ENCODE assay signal across 8 mouse cellular contexts in the genomic region with DNA sequence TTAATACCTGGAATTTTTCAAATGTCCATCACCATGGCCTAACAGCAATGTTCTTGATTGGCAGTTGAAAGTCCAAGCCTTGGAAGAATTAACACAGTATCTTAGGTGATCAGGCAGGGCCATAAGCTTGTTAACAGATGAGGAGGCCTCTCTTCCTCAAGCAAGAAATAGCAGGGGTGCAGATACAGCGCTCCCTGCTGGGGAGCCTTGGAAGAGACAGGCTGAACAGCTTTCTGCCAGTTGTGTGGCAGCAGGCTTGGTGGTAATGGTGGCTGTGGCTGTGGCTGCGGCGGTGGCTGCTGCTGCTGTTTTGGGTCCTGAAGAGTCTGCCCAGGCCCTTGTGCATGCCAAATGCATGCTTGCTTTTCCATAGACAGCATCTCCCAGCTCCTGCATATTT.
DNase-seq lines count a peak whose midpoint lies in the region; ATAC-seq and TF ChIP-seq lines count a peak whose summit lies in the region.

No protein-coding gene starts in this region.

- TF ChIP-seq CTCF in CH12.LX (conservative IDR thresholded peaks at IDR 0.05 in 1 of 2, IDR thresholded peaks at IDR 0.05 in 1 of 2; ENCODE audit: low read depth in 2 of 2, low read length in 2 of 2) = peak; percentile 63 to 77
- peak; percentile 71 for TF ChIP-seq CTCF in brain, embryonic 14.5 days (IDR thresholded peaks at IDR 0.05; ENCODE audit: borderline replicate concordance, extremely low read depth, insufficient read depth, insufficient read length)
- peak; percentile 71; the same call in 1 of the 2 replicates for TF ChIP-seq CTCF in thymus, adult 2 months (IDR thresholded peaks at IDR 0.05; ENCODE audit: borderline replicate concordance, control insufficient read depth, extremely low read depth, insufficient read depth, low read length, poor library complexity)

- TF ChIP-seq POLR2A in CH12.LX (IDR thresholded peaks at IDR 0.05; ENCODE audit: low read depth, low read length) = no peak
- no peak for TF ChIP-seq POLR2A in brain, embryonic 14.5 days (IDR thresholded peaks at IDR 0.05; ENCODE audit: borderline replicate concordance, extremely low read depth, insufficient read depth, insufficient read length, poor library complexity, severe bottlenecking)
- TF ChIP-seq POLR2A in thymus, adult 2 months (IDR thresholded peaks at IDR 0.05; ENCODE audit: control insufficient read depth, extremely low read depth, insufficient read depth, low read length, poor library complexity) = no peak

- H3K9me3 ChIP-seq in hindbrain, embryonic 10.5 days = no peaks in the 10 kb centered on the region
- H3K9me3 ChIP-seq in hindbrain, embryonic 16.5 days (ENCODE audit: control insufficient read depth, low read length) = no peaks in the 10 kb centered on the region
- no peaks in the 10 kb centered on the region for H3K9me3 ChIP-seq in CH12.LX (replicated peaks; ENCODE audit: low read length)

- no peak for TF ChIP-seq EP300 in CH12.LX (IDR thresholded peaks at IDR 0.05; ENCODE audit: low read length)

- no peak overlapping the region for H3K4me3 ChIP-seq in hindbrain, embryonic 10.5 days
- H3K4me3 ChIP-seq in hindbrain, embryonic 16.5 days (ENCODE audit: low read length) = no peak overlapping the region
- no peak overlapping the region for H3K4me3 ChIP-seq in CH12.LX (replicated peaks in 1 of 3; ENCODE audit: low read depth in 2 of 3, low read length in 2 of 3, poor library complexity in 1 of 3)
- H3K4me3 ChIP-seq in thymus, adult 2 months (ENCODE audit: control insufficient read depth, insufficient read depth, low read length) = no peak overlapping the region

- H3K36me3 ChIP-seq in hindbrain, embryonic 10.5 days = peaks cover 98% of the 10 kb centered on the region
- peaks cover 11% of the 10 kb centered on the region for H3K36me3 ChIP-seq in hindbrain, embryonic 16.5 days (ENCODE audit: control insufficient read depth, insufficient read depth, low read length)
- peaks cover 49 to 79% of the 10 kb centered on the region in 2 experiments for H3K36me3 ChIP-seq in CH12.LX (replicated peaks in 1 of 2; ENCODE audit: control insufficient read depth in 1 of 2, insufficient read depth in 1 of 2, low read length in 1 of 2)
- peaks cover 62% of the 10 kb centered on the region for H3K36me3 ChIP-seq in thymus, adult 2 months (ENCODE audit: control insufficient read depth, insufficient read depth, low read length)

- H3K27me3 ChIP-seq in hindbrain, embryonic 10.5 days (ENCODE audit: insufficient read depth, poor library complexity, severe bottlenecking) = no peaks in the 10 kb centered on the region
- no peaks in the 10 kb centered on the region for H3K27me3 ChIP-seq in hindbrain, embryonic 16.5 days (replicated peaks; ENCODE audit: control insufficient read depth, insufficient read depth, low read length)
- H3K27me3 ChIP-seq in CH12.LX (replicated peaks) = no peaks in the 10 kb centered on the region
- no peaks in the 10 kb centered on the region for H3K27me3 ChIP-seq in thymus, adult 2 months (ENCODE audit: control insufficient read depth, insufficient read depth, low read length)

- H3K4me1 ChIP-seq in hindbrain, embryonic 10.5 days (replicated peaks) = no peaks in the 10 kb centered on the region
- H3K4me1 ChIP-seq in hindbrain, embryonic 16.5 days (ENCODE audit: control insufficient read depth, insufficient read depth, low read depth, low read length) = no peaks in the 10 kb centered on the region; the same call in 1 of the 2 replicates
- H3K4me1 ChIP-seq in CH12.LX (ENCODE audit: control insufficient read depth in 1 of 2, insufficient read depth in 2 of 2) = peaks cover 0 to 2% of the 10 kb centered on the region in 2 experiments; a peak in 1 of 4 replicates
- no peaks in the 10 kb centered on the region for H3K4me1 ChIP-seq in thymus, adult 2 months (replicated peaks; ENCODE audit: control insufficient read depth, insufficient read depth, low read length)

- peak; percentile 59 for DNase-seq in hindbrain, embryonic 10.5 days (ENCODE audit: low spot score)
- DNase-seq in CH12.LX (ENCODE audit: extremely low read depth) = peak; percentile 59
- DNase-seq in brain, embryonic 14.5 days (ENCODE audit: low read depth) = peak; percentile 70
- DNase-seq in gastrocnemius, postnatal 36 days = peak; percentile 48 to 57
- DNase-seq in kidney, postnatal 25 days = peak; percentile 67 to 72
- peak; percentile 76 for DNase-seq in mesoderm, embryonic 11.5 days (ENCODE audit: low read depth, low spot score)
- DNase-seq in thymus, adult 2 months = peak; percentile 76

- in situ Hi-C loops in CH12.LX (cut with MboI; ENCODE audit: low pct_ligation_motif_present, low pct_unique_long_range_greater_than_20kb, low sequenced_read_pairs) = loop anchor here (5.0 kb wide), 1 partner anchor 178 kb away; no protein-coding TSS in a partner anchor

- no peak for ATAC-seq in hindbrain, embryonic 16.5 days

- TF ChIP-seq RAD21 in CH12.LX (IDR thresholded peaks at IDR 0.05; ENCODE audit: low read depth, low read length) = peak; percentile 66

- no peak overlapping the region for H3K4me2 ChIP-seq in hindbrain, embryonic 16.5 days (ENCODE audit: low read length)
- H3K4me2 ChIP-seq in CH12.LX (ENCODE audit: insufficient read depth, low read depth, poor library complexity, severe bottlenecking) = no peak overlapping the region

- no peak overlapping the region for H3K27ac ChIP-seq in hindbrain, embryonic 10.5 days
- no peak overlapping the region for H3K27ac ChIP-seq in hindbrain, embryonic 16.5 days (ENCODE audit: low read depth, low read length)
- H3K27ac ChIP-seq in CH12.LX (ENCODE audit: insufficient read depth, low read depth) = no peak overlapping the region
- H3K27ac ChIP-seq in thymus, adult 2 months (ENCODE audit: control insufficient read depth, insufficient read depth, low read length) = no peak overlapping the region

- 77% methylated on average over 3 of the region's 3 CpGs for WGBS in hindbrain, embryonic 10.5 days
- 82% methylated on average over 3 of the region's 3 CpGs for WGBS in hindbrain, embryonic 16.5 days
- 90% methylated on average over 3 of the region's 3 CpGs for WGBS in thymus, adult 2 months

- H3K79me2 ChIP-seq in CH12.LX (replicated peaks; ENCODE audit: control insufficient read depth, extremely low read depth, insufficient read depth, poor library complexity, severe bottlenecking) = 0 out of 2 replicates have a peak, but pooled peaks cover 2% of the 10 kb centered on the region

- dilution Hi-C loops in CH12.LX (cut with MboI; ENCODE audit: extremely low pct_ligation_motif_present, extremely low pct_unique_long_range_greater_than_20kb, low sequenced_read_pairs) = no loop called here

- intact Hi-C loops in gastrocnemius, postnatal 36 days (cut with DNase I) = loop anchor here (5.0 kb wide), 1 partner anchor 178 kb away; no protein-coding TSS in a partner anchor

- H3K9ac ChIP-seq in hindbrain, embryonic 16.5 days (ENCODE audit: low read depth, low read length) = no peak overlapping the region
- H3K9ac ChIP-seq in CH12.LX (ENCODE audit: insufficient read depth, low read depth) = no peak overlapping the region

TF ChIP-seq in CH12.LX, 34 proteins besides CTCF, POLR2A, EP300 and RAD21:
- TF ChIP-seq ZKSCAN1 (IDR thresholded peaks at IDR 0.05; ENCODE audit: borderline replicate concordance, low read depth, low read length) (no peak), NELFE (IDR thresholded peaks at IDR 0.05; ENCODE audit: low read depth, low read length) (no peak), NRF1 (IDR thresholded peaks at IDR 0.05; ENCODE audit: low read depth, low read length) (no peak), ELF1 (IDR thresholded peaks at IDR 0.05; ENCODE audit: low read depth, low read length) (no peak), MAZ (IDR thresholded peaks at IDR 0.05; ENCODE audit: low read depth, low read length) (no peak), BHLHE40 (IDR thresholded peaks at IDR 0.05; ENCODE audit: low read depth, low read length) (no peak), ZC3H11A (IDR thresholded peaks at IDR 0.05; ENCODE audit: low read depth, low read length) (peak; percentile 26; the same call in 1 of the 2 replicates), SIN3A (IDR thresholded peaks at IDR 0.05; ENCODE audit: low read length) (no peak), TBP (conservative IDR thresholded peaks at IDR 0.05; ENCODE audit: low read depth, low read length) (no peak), SMC3 (IDR thresholded peaks at IDR 0.05; ENCODE audit: low read depth, low read length) (peak; percentile 77)
